Mouse (Mus musculus): ENCODE results near the gene Nono. TPM values are rescaled to one million over a fixed set of nuclear protein-coding genes. Genes with fewer than 3 reads are reported as not detected.

Nono gene
- polyA plus RNA-seq (2014; fragmentation: Nextera tagmentation; extraction: Ambion mirVana) = 349 and 361 TPM in 2 replicates

- ATAC-seq (replicated peaks; ENCODE audit: low FRiP score) (peak; percentile 94), DNase-seq (ENCODE audit: low spot score) (peak; percentile 80)
- H3K9ac ChIP-seq (ENCODE audit: low read depth, low read length) = peak within 1 kb of the TSS; percentile 93
- peak within 1 kb of the TSS; percentile 74 for H3K4me3 ChIP-seq (ENCODE audit: low read depth, low read length)
- H3K27ac ChIP-seq (ENCODE audit: low read depth, low read length) = peak within 1 kb of the TSS; percentile 94
- H3K36me3 ChIP-seq (ENCODE audit: control insufficient read depth, insufficient read depth, low read length) = peaks cover 4% of the 10 kb centered on the region; the same call in 1 of the 2 replicates
- H3K4me1 ChIP-seq (replicated peaks; ENCODE audit: control insufficient read depth, insufficient read depth, low read length) = no peaks in the 10 kb centered on the region; the same call in 1 of the 2 replicates
- WGBS = 15% methylated on average over 50 of the region's 51 CpGs
- H3K9me3 ChIP-seq (ENCODE audit: control insufficient read depth, low read length) = no peaks in the 10 kb centered on the region
- peak within 1 kb of the TSS; percentile 72 for H3K4me2 ChIP-seq
- no peaks in the 10 kb centered on the region for H3K27me3 ChIP-seq (replicated peaks; ENCODE audit: control insufficient read depth, insufficient read depth, low read length)
These were observed at the start of gene Nono for GRCm38 (mm10) chrX:101429142-101429949. Nono (plus strand) TSS chrX:101429318.

GRCm38 (mm10) chrX:101379744-101380143, 49.4 kb upstream of the Nono start:
- no peak overlapping the region for H3K4me3 ChIP-seq (ENCODE audit: low read depth, low read length)
- no peak overlapping the region for H3K27ac ChIP-seq (ENCODE audit: low read depth, low read length)
- H3K27me3 ChIP-seq (replicated peaks; ENCODE audit: control insufficient read depth, insufficient read depth, low read length) = peaks cover 32% of the 10 kb centered on the region
- H3K9ac ChIP-seq (ENCODE audit: low read depth, low read length) = no peak overlapping the region
- no peaks in the 10 kb centered on the region for H3K4me1 ChIP-seq (replicated peaks; ENCODE audit: control insufficient read depth, insufficient read depth, low read length)
- DNase-seq (ENCODE audit: low spot score) (no peak), ATAC-seq (replicated peaks; ENCODE audit: low FRiP score) (no peak)
- no peaks in the 10 kb centered on the region for H3K9me3 ChIP-seq (ENCODE audit: control insufficient read depth, low read length)
- H3K4me2 ChIP-seq = no peak overlapping the region
- H3K36me3 ChIP-seq (ENCODE audit: control insufficient read depth, insufficient read depth, low read length) = no peaks in the 10 kb centered on the region
- 41% methylated on average over 1 of the region's 1 CpGs for WGBS

GRCm38 (mm10) chrX:101383455-101383854, 45.7 kb upstream of the Nono start:
- 35% methylated on average over 18 of the region's 18 CpGs for WGBS
- H3K36me3 ChIP-seq (ENCODE audit: control insufficient read depth, insufficient read depth, low read length) = no peaks in the 10 kb centered on the region
- no peak overlapping the region for H3K4me3 ChIP-seq (ENCODE audit: low read depth, low read length)
- no peak overlapping the region for H3K27ac ChIP-seq (ENCODE audit: low read depth, low read length)
- H3K4me2 ChIP-seq = no peak overlapping the region
- peaks cover 41% of the 10 kb centered on the region for H3K27me3 ChIP-seq (replicated peaks; ENCODE audit: control insufficient read depth, insufficient read depth, low read length)
- no peaks in the 10 kb centered on the region for H3K4me1 ChIP-seq (replicated peaks; ENCODE audit: control insufficient read depth, insufficient read depth, low read length)
- DNase-seq (ENCODE audit: low spot score) (no peak), ATAC-seq (replicated peaks; ENCODE audit: low FRiP score) (no peak)
- H3K9me3 ChIP-seq (ENCODE audit: control insufficient read depth, low read length) = no peaks in the 10 kb centered on the region
- H3K9ac ChIP-seq (ENCODE audit: low read depth, low read length) = no peak overlapping the region

DNA sequence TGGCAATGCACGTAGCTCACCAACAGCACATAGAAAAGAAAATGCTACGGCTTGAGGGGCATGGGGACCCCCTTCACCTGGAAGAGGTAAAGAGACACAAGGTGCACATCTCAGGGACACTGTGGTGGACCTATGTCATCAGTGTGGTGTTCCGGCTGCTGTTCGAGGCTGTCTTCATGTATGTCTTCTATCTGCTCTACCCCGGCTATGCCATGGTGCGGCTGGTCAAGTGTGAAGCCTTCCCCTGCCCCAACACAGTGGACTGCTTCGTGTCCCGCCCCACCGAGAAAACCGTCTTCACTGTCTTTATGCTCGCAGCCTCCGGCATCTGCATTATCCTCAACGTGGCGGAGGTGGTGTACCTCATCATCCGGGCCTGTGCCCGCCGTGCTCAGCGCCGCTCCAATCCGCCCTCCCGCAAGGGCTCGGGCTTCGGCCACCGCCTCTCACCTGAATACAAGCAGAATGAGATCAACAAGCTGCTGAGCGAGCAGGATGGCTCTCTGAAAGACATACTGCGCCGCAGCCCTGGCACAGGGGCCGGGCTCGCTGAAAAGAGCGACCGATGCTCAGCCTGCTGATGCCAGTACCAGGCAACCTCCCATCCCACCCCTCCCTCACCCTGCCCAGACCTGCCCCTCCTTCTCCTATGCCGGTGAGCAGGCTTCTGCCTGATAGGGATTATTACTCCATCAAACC, 44.5 kb upstream of the Nono start:
- no peak for ATAC-seq (replicated peaks; ENCODE audit: low FRiP score)
- Histone ChIP-seq H3K4me1 (replicated peaks; ENCODE audit: control insufficient read depth, insufficient read depth, low read length) (no peaks in the 10 kb centered on the region), H3K4me3 (ENCODE audit: low read depth, low read length) (no peak overlapping the region), H3K27me3 (replicated peaks; ENCODE audit: control insufficient read depth, insufficient read depth, low read length) (peaks cover 41% of the 10 kb centered on the region), H3K27ac (ENCODE audit: low read depth, low read length) (no peak overlapping the region), H3K9me3 (ENCODE audit: control insufficient read depth, low read length) (no peaks in the 10 kb centered on the region), H3K36me3 (ENCODE audit: control insufficient read depth, insufficient read depth, low read length) (no peaks in the 10 kb centered on the region), H3K4me2 (0 out of 2 replicates have a peak overlapping the region, but pooled peaks have one; percentile 10), H3K9ac (ENCODE audit: low read depth, low read length) (no peak overlapping the region)
- DNase-seq (ENCODE audit: low spot score) = no peak
- WGBS = 25% methylated on average over 29 of the region's 32 CpGs

DNA sequence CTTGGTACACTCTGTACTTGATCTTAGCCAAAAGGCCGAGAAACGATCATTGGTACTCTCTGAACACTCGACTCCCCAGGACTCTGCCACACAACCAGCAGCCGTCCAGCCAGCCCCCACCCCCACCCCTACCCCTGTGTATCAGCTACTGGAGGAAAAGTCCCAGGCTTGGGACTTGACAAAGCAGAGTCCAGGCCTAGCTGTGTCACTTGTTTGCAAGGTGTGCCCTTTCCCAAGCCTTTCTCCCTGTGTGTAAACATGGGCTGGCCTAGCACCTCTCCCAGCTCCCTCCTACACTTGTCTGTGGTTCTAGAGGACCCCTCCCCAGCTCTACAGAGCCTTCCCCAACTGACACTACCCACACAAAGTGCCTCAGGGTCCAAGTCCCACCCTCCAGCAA, 42.9 kb upstream of the Nono start:
- Histone ChIP-seq H3K27ac (ENCODE audit: low read depth, low read length) (no peak overlapping the region), H3K9me3 (ENCODE audit: control insufficient read depth, low read length) (no peaks in the 10 kb centered on the region), H3K36me3 (ENCODE audit: control insufficient read depth, insufficient read depth, low read length) (no peaks in the 10 kb centered on the region), H3K4me3 (ENCODE audit: low read depth, low read length) (no peak overlapping the region), H3K27me3 (replicated peaks; ENCODE audit: control insufficient read depth, insufficient read depth, low read length) (peaks cover 41% of the 10 kb centered on the region), H3K4me2 (no peak overlapping the region), H3K9ac (ENCODE audit: low read depth, low read length) (no peak overlapping the region), H3K4me1 (replicated peaks; ENCODE audit: control insufficient read depth, insufficient read depth, low read length) (no peaks in the 10 kb centered on the region)
- ATAC-seq (replicated peaks; ENCODE audit: low FRiP score) (no peak), DNase-seq (ENCODE audit: low spot score) (no peak)
- 31% methylated on average over 4 of the region's 4 CpGs for WGBS

- Histone ChIP-seq H3K36me3 (ENCODE audit: control insufficient read depth, insufficient read depth, low read length) (no peaks in the 10 kb centered on the region), H3K9ac (ENCODE audit: low read depth, low read length) (no peak overlapping the region), H3K4me2 (no peak overlapping the region), H3K4me3 (ENCODE audit: low read depth, low read length) (no peak overlapping the region), H3K9me3 (ENCODE audit: control insufficient read depth, low read length) (no peaks in the 10 kb centered on the region), H3K4me1 (replicated peaks; ENCODE audit: control insufficient read depth, insufficient read depth, low read length) (no peaks in the 10 kb centered on the region), H3K27me3 (replicated peaks; ENCODE audit: control insufficient read depth, insufficient read depth, low read length) (peaks cover 22% of the 10 kb centered on the region), H3K27ac (ENCODE audit: low read depth, low read length) (no peak overlapping the region)
- 76% methylated on average over 5 of the region's 5 CpGs for WGBS
- ATAC-seq (replicated peaks; ENCODE audit: low FRiP score) (no peak), DNase-seq (ENCODE audit: low spot score) (no peak)
These were observed 40.1 kb upstream of the Nono start for GRCm38 (mm10) chrX:101388866-101389537.

DNA sequence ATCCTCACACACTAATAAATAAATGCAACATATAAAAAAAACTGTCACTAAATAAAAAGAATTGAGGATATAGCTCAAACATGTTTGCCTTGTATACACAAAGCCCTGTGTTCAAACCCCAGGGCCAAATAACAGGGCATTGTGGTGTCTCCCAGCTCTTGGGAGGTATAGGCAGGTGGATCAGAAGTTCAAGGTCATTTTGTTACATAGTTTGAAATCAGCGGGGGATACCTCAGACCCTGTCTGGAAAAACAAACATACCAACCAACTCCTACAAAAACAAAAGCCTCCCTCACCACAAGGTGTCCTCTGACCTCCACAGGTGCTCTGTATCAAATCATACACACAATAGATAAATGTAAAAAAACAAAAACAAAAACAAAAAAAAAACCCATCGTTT, 34.8 kb upstream of the Nono start:
- Histone ChIP-seq H3K4me3 (ENCODE audit: low read depth, low read length) (no peak overlapping the region), H3K9me3 (ENCODE audit: control insufficient read depth, low read length) (no peaks in the 10 kb centered on the region), H3K4me2 (no peak overlapping the region), H3K27ac (ENCODE audit: low read depth, low read length) (no peak overlapping the region), H3K9ac (ENCODE audit: low read depth, low read length) (no peak overlapping the region), H3K27me3 (replicated peaks; ENCODE audit: control insufficient read depth, insufficient read depth, low read length) (peaks cover 21% of the 10 kb centered on the region), H3K36me3 (ENCODE audit: control insufficient read depth, insufficient read depth, low read length) (no peaks in the 10 kb centered on the region), H3K4me1 (replicated peaks; ENCODE audit: control insufficient read depth, insufficient read depth, low read length) (no peaks in the 10 kb centered on the region)
- 38% methylated on average over 2 of the region's 2 CpGs for WGBS
- no peak for ATAC-seq (replicated peaks; ENCODE audit: low FRiP score)
- DNase-seq (ENCODE audit: low spot score) = no peak

- H3K4me1 ChIP-seq (replicated peaks; ENCODE audit: control insufficient read depth, insufficient read depth, low read length) = no peaks in the 10 kb centered on the region
- ATAC-seq (replicated peaks; ENCODE audit: low FRiP score) (no peak), DNase-seq (ENCODE audit: low spot score) (no peak)
- H3K36me3 ChIP-seq (ENCODE audit: control insufficient read depth, insufficient read depth, low read length) = no peaks in the 10 kb centered on the region
- no peak overlapping the region for H3K4me3 ChIP-seq (ENCODE audit: low read depth, low read length)
- H3K27me3 ChIP-seq (replicated peaks; ENCODE audit: control insufficient read depth, insufficient read depth, low read length) = peaks cover 21% of the 10 kb centered on the region
- no peak overlapping the region for H3K27ac ChIP-seq (ENCODE audit: low read depth, low read length)
- 25% methylated on average over 11 of the region's 11 CpGs for WGBS
- no peaks in the 10 kb centered on the region for H3K9me3 ChIP-seq (ENCODE audit: control insufficient read depth, low read length)
- H3K4me2 ChIP-seq = no peak overlapping the region
- no peak overlapping the region for H3K9ac ChIP-seq (ENCODE audit: low read depth, low read length)
These were observed 32.7 kb upstream of the Nono start for GRCm38 (mm10) chrX:101396459-101396858.

All from liver, embryonic 11.5 days (tissue).